Mouse (Mus musculus) layer of hippocampus, postnatal 25 days (tissue): ENCODE measurements at regions not wholly inside any gene's neighbourhood (a gene's known extent, or its start where the extent isn't known, plus 50 kb on each side); places are given as distances from the start of the nearest gene placed in this dataset.

Experiments
- DNase-seq, 2 experiments: peaks; one replicate each; pipeline ENCODE4 v3.0.0; 2022; ENCODE audit warnings: mixed read lengths in 2 of 2, low spot score in 1 of 2; ENCODE audit errors: extremely low spot score in 1 of 2

DNA sequence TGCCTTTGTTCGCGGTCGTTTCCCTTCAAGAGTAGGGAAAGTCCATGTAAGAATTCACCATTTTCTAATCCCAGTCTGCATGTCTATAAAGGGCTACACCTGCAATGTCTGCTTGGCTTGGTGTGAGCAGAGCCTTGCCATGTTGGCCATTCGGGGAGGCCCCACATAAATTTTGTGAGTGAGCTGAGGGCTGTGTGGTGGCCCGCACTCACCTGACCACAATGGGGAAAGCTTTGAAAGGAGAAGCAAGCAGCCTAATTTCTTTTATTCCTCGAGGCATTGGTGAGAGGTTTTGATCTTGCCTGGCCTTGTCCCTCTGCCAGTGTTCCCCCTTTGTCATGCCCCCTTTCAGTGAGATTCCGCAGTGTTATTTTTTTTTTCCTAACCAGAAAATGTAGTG is 70.9 kb upstream of the Tmco5 start:
- DNase-seq, result no peak

DNA sequence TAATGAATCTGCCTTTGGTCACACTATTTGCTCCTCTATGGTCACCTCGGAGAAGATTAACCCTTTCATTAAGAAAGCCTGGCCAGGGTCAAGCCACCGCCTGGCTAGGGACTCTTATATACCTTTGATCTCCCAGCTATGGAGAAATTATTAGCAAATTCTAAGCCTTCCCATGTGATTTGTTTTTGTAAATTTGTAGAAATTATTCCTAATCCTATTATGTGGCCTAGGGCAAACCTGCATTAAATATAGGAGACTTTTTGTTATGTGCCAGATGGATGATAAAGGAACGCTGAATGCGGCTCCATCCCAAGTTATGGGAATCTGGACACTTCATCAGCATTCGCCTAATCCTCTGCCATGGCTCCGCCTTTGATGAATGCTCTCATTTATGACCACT is 70.4 kb upstream of the Tmco5 start:
- no peak for DNase-seq

DNA sequence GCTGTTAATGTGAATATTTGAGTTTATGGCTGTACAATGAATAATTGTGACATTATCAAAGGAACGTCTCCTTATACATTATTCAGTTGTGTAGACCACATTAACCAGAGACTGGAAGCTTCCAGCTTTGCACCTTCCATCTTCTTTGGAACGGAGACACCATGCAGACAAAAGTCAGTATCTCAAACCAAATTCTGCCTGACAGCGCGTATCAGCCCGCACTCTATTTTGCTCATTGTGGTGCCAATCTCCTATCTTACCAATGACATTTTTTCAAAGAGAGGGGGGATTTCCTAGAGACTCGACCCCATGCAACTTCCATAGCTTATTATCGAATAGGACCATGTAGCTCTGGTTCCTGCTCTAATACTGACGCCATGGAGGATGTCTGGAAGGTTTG is 69.9 kb upstream of the Tmco5 start:
- no peak for DNase-seq

DNA sequence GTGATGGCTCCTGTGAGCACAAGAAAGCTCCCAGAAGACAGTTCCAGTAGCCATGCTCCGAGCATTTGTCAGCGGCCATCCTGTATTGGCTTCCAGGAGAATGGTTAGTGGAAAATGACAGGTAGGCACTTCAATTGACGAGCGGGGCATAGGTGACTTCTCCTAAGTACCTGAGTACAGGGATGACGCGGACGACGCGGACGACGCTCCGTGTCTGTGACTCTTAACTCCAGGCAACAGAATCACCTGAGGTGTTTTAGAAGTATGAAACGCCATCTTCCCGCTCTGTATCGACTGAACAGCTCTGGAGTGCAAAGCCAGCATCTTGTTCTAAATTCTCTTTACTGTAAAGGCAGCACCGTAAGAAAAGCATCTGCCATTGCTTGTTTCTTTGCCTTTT is 68.4 kb upstream of the Tmco5 start:
- no peak for DNase-seq

DNA sequence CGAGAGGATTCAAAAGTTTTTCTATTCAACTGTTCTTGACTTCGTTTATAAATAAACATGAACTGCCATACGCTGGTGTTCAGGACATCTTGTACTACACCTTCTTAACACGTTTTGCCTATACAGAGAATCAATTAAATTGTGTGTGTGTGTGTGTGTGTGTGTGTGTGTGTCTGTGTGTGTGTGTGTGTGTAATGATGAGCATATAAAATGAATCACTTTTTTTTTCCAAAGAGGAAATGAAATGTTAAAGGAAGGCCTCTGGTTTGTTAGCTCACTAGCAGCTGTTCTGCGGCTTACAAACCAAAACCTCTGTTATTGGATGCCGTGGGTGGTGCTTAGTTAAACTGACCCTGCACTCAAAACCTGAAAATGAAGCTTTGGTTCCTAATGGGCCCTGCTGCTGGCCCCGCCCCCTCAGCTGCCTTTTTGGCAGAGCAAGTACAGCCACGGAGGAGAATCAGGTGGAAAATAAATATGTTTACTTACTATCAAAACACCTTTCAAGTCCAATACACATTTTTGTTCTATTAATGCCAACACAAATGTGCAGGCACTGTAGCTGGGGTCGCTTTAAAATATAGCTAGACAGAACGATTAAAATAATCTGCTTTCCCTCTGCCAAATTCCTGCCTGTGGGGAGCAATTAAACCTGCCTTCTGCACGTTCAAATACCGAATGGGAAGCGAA is 65.5 kb upstream of the Tmco5 start:
- no peak for DNase-seq

DNA sequence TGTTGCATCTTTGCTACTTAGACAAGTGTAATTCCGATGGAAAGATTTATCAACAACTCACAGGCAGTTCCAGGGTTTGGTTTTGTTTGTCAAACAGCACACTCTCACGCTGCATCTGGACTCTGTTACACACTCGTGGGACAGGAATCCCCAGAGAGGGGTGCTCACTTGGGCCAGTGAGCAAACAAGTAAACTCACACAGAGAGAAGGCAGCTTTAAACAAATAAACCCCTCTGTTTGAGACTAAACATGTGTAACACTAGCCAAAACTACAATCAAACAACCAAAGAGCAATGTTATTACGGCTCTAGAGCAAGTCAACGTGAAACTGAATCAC is 65.0 kb upstream of the Tmco5 start:
- DNase-seq, result no peak

DNA sequence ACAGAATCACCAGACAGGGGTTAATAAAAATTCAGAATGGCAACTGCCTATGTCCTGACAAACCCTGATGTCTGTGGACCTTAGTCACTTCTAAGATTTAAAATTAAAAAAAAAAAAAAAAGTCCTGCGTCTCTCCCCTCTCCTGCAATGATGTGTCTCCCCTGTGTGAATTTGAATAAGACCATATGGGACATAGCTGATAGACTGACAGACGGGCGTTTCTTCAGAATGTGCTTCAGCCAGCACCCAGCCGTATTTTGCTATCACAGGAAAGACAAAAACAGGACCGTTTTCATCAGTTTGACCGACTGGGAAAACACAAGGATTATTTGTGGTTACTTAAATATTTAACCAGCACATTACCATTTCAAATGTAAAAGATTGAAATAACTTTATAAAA is 61.4 kb upstream of the Tmco5 start:
- no peak for DNase-seq

DNA sequence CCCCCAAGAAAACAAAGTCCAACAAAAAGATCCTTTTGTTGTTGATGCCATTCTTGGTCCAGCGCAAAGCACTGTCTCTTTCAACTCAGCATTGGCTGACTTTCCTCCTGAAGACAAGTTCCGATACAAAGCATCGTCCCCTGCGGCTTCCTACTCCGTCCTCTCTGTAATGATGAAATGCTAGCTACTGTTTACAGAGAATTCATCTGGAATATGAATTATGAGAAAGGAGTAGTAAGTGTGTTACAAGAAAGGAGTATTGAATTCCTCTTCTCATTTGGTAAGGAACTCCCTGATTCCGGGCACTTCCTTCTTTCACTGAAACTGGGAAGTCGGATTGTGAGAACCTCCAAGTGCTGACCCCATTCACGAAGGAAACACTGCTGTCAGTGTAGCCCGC is 60.9 kb upstream of the Tmco5 start:
- DNase-seq, result no peak

DNA sequence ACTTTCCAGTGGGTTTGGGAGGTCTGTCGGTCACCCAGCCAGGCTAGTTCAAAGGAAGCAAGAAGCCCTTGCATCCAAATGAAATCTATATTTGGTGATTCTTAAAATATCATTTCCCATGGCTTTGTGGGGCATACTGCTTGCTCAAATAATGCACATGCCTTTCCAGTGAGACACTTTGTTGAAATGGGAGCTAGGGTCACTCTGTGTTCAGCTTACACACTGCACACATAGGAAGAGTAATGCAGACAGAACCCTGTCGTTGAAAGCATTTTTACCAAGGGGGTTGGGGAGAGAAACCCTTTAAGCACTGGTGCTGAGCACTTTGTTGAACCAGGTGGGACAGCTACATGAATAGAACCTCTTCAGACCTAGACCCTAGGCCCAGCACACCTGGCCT is 59.9 kb upstream of the Tmco5 start:
- no peak for DNase-seq

DNA sequence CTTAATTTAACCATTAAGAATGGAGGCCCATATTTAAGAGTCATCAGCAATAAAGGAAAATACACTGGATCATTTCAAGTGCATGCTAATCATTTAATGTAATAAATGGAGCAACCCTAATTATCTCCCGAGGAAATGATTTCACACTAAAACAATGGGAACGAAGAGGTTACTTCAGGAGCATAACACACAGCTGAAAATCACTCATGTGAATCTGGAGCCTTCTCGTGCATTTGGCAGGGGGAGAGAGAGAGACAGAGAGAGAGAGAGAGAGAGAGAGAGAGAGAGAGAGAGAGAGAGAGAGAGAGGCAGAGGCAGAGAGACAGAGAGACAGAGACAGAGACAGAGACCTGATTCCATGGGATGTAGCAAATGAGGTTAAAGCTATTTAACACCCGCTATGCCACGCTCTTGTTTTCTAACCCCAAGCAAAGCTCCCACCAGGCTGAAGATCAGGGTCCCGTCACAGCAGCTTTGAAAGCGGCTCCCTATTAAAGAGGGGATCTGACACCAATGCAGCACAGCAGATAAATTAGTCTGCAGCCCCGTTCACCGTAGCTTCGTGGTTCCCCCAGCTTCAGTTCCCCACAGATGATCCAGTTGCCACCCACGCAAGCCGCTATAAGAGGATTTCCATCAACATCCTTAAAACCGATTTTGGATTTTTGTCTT is 59.3 kb upstream of the Tmco5 start:
- DNase-seq, result no peak

DNA sequence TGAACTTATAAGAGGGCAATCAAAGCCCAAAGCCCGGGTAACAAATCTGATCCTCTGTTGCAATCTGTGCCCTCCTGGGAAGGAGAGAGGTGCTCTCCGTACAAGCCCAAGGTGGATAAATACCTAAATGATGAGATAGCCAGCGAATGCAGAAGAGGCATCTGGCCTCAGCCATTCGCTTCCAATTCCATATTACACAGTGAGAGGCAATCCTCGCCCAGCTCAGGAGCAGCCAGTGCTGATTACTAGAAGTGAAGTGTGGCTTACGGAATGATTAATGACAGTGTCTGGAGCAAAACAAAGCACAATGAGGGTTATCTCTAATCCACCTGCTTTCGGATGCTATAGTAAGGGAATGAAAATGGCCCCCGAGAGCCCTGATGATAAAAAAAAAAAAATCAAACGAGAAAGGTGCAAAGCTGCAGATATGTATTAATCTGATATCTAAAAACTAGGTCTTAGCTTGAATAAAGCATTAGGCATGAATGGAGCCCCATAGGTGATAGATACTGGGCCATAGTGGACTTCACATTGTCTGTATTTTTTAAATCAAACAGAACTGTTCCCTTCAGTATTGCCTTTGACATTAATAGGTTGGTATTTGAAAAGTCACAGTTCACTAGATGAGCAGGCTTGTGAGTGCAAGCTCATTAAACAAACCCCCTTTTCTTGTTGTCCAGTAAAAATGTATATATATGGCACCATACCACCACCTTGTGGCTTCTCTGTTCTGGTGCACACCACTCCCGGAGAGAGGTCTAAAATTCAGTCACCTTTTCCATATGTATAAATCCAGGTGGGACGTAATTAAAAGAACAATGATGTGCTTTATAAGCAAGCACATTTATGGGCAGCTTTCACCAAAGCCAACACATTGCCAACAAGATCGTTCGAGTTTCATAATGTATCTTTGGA is 57.4 kb upstream of the Tmco5 start:
- DNase-seq, result peak in 1 of 2 experiments; percentile 7
